Mouse (Mus musculus): ENCODE data around the gene Tmem132b. TPM values are rescaled to one million over a fixed set of nuclear protein-coding genes. Genes with fewer than 3 reads are reported as not detected.

The Tmem132b gene
- total and polyA plus RNA-seq, 3 experiments = not detected

DNA sequence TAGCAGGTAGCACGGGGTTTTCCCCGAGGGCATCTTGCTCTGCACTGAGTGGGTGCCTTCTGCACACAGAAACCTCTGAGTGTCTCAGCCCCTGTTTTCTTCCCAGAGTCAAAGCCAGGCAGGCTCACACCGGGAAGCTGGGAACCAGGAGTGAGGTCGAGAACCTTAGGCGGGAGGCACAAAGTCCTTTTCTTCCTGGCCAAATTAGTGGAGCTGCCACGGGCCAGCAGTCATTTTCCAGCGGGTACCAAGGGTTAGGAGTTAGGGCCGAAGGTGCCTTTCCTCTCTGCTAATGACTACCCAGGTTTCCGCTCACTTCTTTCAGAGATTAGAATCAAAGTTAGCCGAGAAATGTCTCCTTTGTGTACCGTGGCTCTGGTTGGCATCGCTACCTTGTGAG, 75.6 kb downstream of the Tmem132b start:
- no peaks in the 10 kb centered on the region for H3K36me3 ChIP-seq (replicated peaks in 1 of 2; ENCODE audit: control insufficient read depth in 1 of 2, insufficient read depth in 1 of 2, low read length in 1 of 2)
- dilution Hi-C loops (cut with MboI; ENCODE audit: extremely low pct_ligation_motif_present, extremely low pct_unique_long_range_greater_than_20kb, low sequenced_read_pairs) (no loop called here), in situ Hi-C loops (cut with MboI; ENCODE audit: low pct_ligation_motif_present, low pct_unique_long_range_greater_than_20kb, low sequenced_read_pairs) (no loop called here)
- H3K4me2 ChIP-seq (ENCODE audit: insufficient read depth, low read depth, poor library complexity, severe bottlenecking) = no peak overlapping the region
- DNase-seq (ENCODE audit: extremely low read depth) = no peak
- no peak overlapping the region for H3K27ac ChIP-seq (ENCODE audit: insufficient read depth, low read depth)
- TF ChIP-seq GABPA (IDR thresholded peaks at IDR 0.05; ENCODE audit: insufficient replicate concordance, low read depth, low read length) (no peak), EP300 (IDR thresholded peaks at IDR 0.05; ENCODE audit: low read length) (no peak), USF1 (IDR thresholded peaks at IDR 0.05; ENCODE audit: low read depth, low read length) (no peak), MAFK (IDR thresholded peaks at IDR 0.05; ENCODE audit: insufficient replicate concordance, low read length) (no peak), BHLHE40 (IDR thresholded peaks at IDR 0.05; ENCODE audit: low read depth, low read length) (no peak), MAX (IDR thresholded peaks at IDR 0.05; ENCODE audit: low read length) (no peak), ETS1 (conservative IDR thresholded peaks at IDR 0.05; ENCODE audit: low read depth, low read length) (no peak), TCF12 (IDR thresholded peaks at IDR 0.05; ENCODE audit: low read depth, low read length) (no peak), NRF1 (IDR thresholded peaks at IDR 0.05; ENCODE audit: low read depth, low read length) (no peak), PAX5 (IDR thresholded peaks at IDR 0.05; ENCODE audit: low read length) (no peak), CHD1 (IDR thresholded peaks at IDR 0.05; ENCODE audit: low read depth, low read length) (no peak), ZMIZ1 (IDR thresholded peaks at IDR 0.05; ENCODE audit: low read depth, low read length) (no peak), IRF4 (IDR thresholded peaks at IDR 0.05; ENCODE audit: low read depth, low read length) (no peak)
- H3K79me2 ChIP-seq (replicated peaks; ENCODE audit: control insufficient read depth, extremely low read depth, insufficient read depth, poor library complexity, severe bottlenecking) = no peaks in the 10 kb centered on the region
- H3K9me3 ChIP-seq (replicated peaks; ENCODE audit: low read length) = peaks cover 57% of the 10 kb centered on the region
- H3K4me3 ChIP-seq (replicated peaks in 1 of 3; ENCODE audit: low read depth in 2 of 3, low read length in 2 of 3, poor library complexity in 1 of 3) = no peak overlapping the region
- H3K4me1 ChIP-seq (ENCODE audit: control insufficient read depth in 1 of 2, insufficient read depth in 2 of 2) = no peaks in the 10 kb centered on the region
- no peak overlapping the region for H3K9ac ChIP-seq (ENCODE audit: insufficient read depth, low read depth)
- H3K27me3 ChIP-seq (replicated peaks) = no peaks in the 10 kb centered on the region

DNA sequence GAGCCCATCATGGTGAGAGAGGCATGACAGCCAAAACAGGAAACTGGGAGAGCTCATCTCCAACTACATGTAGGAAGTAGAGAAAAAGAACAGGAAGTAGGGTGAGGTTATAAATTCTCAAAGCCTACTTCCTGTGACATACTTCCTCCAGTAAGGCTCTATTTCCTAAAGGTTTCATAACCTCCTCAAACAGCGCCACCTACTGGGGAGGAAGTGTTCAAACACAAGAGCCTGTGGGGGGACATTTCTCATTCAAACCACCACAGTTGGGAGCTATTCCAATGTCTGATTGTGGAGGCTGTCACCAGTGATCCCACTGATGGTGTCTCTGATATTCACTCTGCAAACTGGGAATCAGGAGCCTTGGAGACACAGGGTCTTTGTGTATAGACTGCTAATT, 78.4 kb downstream of the Tmem132b start:
- dilution Hi-C loops (cut with MboI; ENCODE audit: extremely low pct_ligation_motif_present, extremely low pct_unique_long_range_greater_than_20kb, low sequenced_read_pairs) = no loop called here
- no peak overlapping the region for H3K4me3 ChIP-seq (replicated peaks in 1 of 3; ENCODE audit: low read depth in 2 of 3, low read length in 2 of 3, poor library complexity in 1 of 3)

More for the DNA sequence above, 78.4 kb downstream of the Tmem132b start:
- H3K9me3 ChIP-seq (replicated peaks; ENCODE audit: low read length) = peaks cover 80% of the 10 kb centered on the region
- in situ Hi-C loops (cut with MboI; ENCODE audit: low pct_ligation_motif_present, low pct_unique_long_range_greater_than_20kb, low sequenced_read_pairs) = no loop called here
- no peak overlapping the region for H3K9ac ChIP-seq (ENCODE audit: insufficient read depth, low read depth)
- no peaks in the 10 kb centered on the region for H3K27me3 ChIP-seq (replicated peaks)
- H3K4me2 ChIP-seq (ENCODE audit: insufficient read depth, low read depth, poor library complexity, severe bottlenecking) = no peak overlapping the region
- TF ChIP-seq ETS1 (conservative IDR thresholded peaks at IDR 0.05; ENCODE audit: low read depth, low read length) (no peak), HCFC1 (IDR thresholded peaks at IDR 0.05; ENCODE audit: low read depth, low read length) (no peak), POLR2AphosphoS2 (IDR thresholded peaks at IDR 0.05; ENCODE audit: low read depth, low read length) (no peak), NRF1 (IDR thresholded peaks at IDR 0.05; ENCODE audit: low read depth, low read length) (no peak), ZKSCAN1 (IDR thresholded peaks at IDR 0.05; ENCODE audit: borderline replicate concordance, low read depth, low read length) (no peak), MYC (IDR thresholded peaks at IDR 0.05; ENCODE audit: low read depth, low read length) (no peak), RCOR1 (conservative IDR thresholded peaks at IDR 0.05; ENCODE audit: low read depth, low read length) (no peak), CHD1 (IDR thresholded peaks at IDR 0.05; ENCODE audit: low read depth, low read length) (no peak), TBP (conservative IDR thresholded peaks at IDR 0.05; ENCODE audit: low read depth, low read length) (no peak), ZNF384 (IDR thresholded peaks at IDR 0.05; ENCODE audit: low read depth, low read length) (no peak)
- no peaks in the 10 kb centered on the region for H3K79me2 ChIP-seq (replicated peaks; ENCODE audit: control insufficient read depth, extremely low read depth, insufficient read depth, poor library complexity, severe bottlenecking)
- H3K27ac ChIP-seq (ENCODE audit: insufficient read depth, low read depth) = no peak overlapping the region
- no peak for DNase-seq (ENCODE audit: extremely low read depth)
- H3K36me3 ChIP-seq (replicated peaks in 1 of 2; ENCODE audit: control insufficient read depth in 1 of 2, insufficient read depth in 1 of 2, low read length in 1 of 2) = no peaks in the 10 kb centered on the region
- no peaks in the 10 kb centered on the region for H3K4me1 ChIP-seq (ENCODE audit: control insufficient read depth in 1 of 2, insufficient read depth in 2 of 2)
